Mouse (Mus musculus): Measurements from ENCODE around the gene Thbd. TPM values are rescaled to one million over a fixed set of nuclear protein-coding genes. Genes with fewer than 3 reads are reported as not detected.
A peak's percentile ranks its signal among the peaks of the same experiment; 100 is the strongest.

Thbd gene
- polyA plus RNA-seq, 1 experiment from 2014 or later: 1.7 TPM

GRCm38 (mm10) chr2:148397015-148397783, 10.8 kb downstream of the Thbd start:
- no peak overlapping the region for H3K4me3 ChIP-seq (ENCODE audit: low read depth, low read length)
- H3K9ac ChIP-seq (ENCODE audit: low read depth, low read length): no peak overlapping the region
- peaks cover 2% of the 10 kb centered on the region; the same call in 1 of the 2 replicates for H3K4me1 ChIP-seq (ENCODE audit: control insufficient read depth, low read depth, low read length)
- H3K36me3 ChIP-seq (ENCODE audit: control insufficient read depth, insufficient read depth): no peaks in the 10 kb centered on the region
- peaks cover 20% of the 10 kb centered on the region for H3K27me3 ChIP-seq (ENCODE audit: control insufficient read depth, insufficient read depth, low read depth, low read length)
- 18% methylated on average over 11 of the region's 11 CpGs for WGBS (ENCODE audit: insufficient replicate concordance)
- no peaks in the 10 kb centered on the region for H3K9me3 ChIP-seq (replicated peaks; ENCODE audit: control insufficient read depth, low read length)
- no peak for ATAC-seq (ENCODE audit: low read depth)
- no peak overlapping the region for H3K27ac ChIP-seq (ENCODE audit: low read length)
- H3K4me2 ChIP-seq (ENCODE audit: low read depth, low read length): no peak overlapping the region

DNA sequence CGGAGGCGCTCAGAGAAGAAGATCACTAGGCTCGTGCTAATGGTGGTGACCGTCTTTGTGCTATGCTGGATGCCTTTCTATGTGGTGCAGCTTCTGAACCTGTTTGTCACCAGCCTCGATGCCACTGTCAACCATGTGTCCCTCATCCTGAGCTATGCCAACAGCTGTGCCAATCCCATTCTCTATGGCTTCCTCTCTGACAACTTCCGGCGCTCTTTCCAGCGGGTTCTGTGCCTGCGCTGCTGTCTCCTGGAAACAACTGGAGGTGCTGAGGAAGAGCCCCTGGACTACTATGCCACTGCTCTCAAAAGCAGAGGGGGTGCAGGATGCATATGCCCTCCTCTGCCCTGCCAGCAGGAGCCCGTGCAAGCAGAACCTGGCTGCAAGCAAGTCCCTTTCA, 11.8 kb downstream of the Thbd start:
- Histone ChIP-seq H3K4me3 (ENCODE audit: low read depth, low read length) (no peak overlapping the region), H3K4me2 (ENCODE audit: low read depth, low read length) (no peak overlapping the region)
- WGBS (ENCODE audit: insufficient replicate concordance): 54% methylated on average over 10 of the region's 10 CpGs

DNA sequence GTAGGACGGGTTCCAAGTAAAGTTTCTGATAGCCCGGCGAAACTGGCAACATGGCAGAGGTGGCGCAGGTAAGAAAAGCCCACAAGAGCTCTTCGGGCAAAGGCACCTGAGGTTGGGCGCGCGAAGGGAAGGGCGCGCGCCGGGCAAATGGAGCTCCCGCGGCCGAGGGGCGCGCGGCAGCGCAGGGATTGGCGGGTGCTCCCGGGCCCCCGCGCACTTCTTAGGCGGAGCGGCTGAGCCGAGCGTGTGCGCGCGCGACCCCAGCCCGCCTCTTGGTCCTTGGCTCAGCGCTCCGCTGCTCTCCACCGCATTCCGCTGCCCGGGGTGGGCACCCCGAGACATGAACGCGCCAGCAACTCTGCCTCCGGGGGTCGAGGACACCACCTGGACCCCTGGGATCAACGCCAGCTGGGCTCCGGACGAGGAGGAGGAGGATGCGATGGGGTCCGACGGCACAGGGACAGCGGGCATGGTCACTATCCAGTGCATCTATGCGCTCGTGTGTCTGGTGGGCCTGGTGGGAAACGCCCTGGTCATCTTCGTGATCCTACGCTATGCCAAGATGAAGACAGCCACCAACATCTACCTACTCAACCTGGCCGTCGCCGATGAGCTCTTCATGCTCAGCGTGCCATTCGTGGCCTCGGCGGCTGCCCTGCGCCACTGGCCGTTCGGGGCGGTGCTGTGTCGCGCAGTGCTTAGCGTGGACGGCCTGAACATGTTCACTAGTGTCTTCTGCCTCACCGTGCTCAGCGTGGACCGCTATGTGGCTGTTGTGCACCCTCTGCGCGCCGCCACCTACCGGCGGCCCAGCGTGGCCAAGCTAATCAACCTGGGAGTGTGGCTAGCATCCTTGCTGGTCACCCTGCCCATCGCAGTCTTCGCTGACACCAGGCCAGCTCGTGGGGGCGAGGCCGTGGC, 12.6 kb downstream of the Thbd start, which contains the start of gene Sstr4:
Gene Sstr4, plus strand, starts transcription at position 214 of the 921 bp plus-strand sequence.
- Histone ChIP-seq H3K9ac (ENCODE audit: low read depth, low read length) (no peak within 1 kb of the TSS), H3K9me3 (replicated peaks; ENCODE audit: control insufficient read depth, low read length) (no peaks in the 10 kb centered on the region), H3K27ac (ENCODE audit: low read length) (no peak within 1 kb of the TSS), H3K4me3 (ENCODE audit: low read depth, low read length) (peak within 1 kb of the TSS; percentile 38), H3K4me1 (ENCODE audit: control insufficient read depth, low read depth, low read length) (peaks cover 2% of the 10 kb centered on the region; the same call in 1 of the 2 replicates), H3K4me2 (ENCODE audit: low read depth, low read length) (peak within 1 kb of the TSS; percentile 58), H3K36me3 (ENCODE audit: control insufficient read depth, insufficient read depth) (no peaks in the 10 kb centered on the region), H3K27me3 (ENCODE audit: control insufficient read depth, insufficient read depth, low read depth, low read length) (peaks cover 20% of the 10 kb centered on the region)
- ATAC-seq (ENCODE audit: low read depth): peak; percentile 14; the same call in 1 of the 2 replicates
- WGBS (ENCODE audit: insufficient replicate concordance): 5% methylated on average over 83 of the region's 83 CpGs

More for the DNA sequence above, 11.8 kb downstream of the Thbd start:
- H3K9ac ChIP-seq (ENCODE audit: low read depth, low read length): no peak overlapping the region
- H3K4me1 ChIP-seq (ENCODE audit: control insufficient read depth, low read depth, low read length): peaks cover 2% of the 10 kb centered on the region; the same call in 1 of the 2 replicates
- no peaks in the 10 kb centered on the region for H3K36me3 ChIP-seq (ENCODE audit: control insufficient read depth, insufficient read depth)
- H3K9me3 ChIP-seq (replicated peaks; ENCODE audit: control insufficient read depth, low read length): no peaks in the 10 kb centered on the region
- H3K27me3 ChIP-seq (ENCODE audit: control insufficient read depth, insufficient read depth, low read depth, low read length): peaks cover 20% of the 10 kb centered on the region
- no peak for ATAC-seq (ENCODE audit: low read depth)
- H3K27ac ChIP-seq (ENCODE audit: low read length): no peak overlapping the region

DNA sequence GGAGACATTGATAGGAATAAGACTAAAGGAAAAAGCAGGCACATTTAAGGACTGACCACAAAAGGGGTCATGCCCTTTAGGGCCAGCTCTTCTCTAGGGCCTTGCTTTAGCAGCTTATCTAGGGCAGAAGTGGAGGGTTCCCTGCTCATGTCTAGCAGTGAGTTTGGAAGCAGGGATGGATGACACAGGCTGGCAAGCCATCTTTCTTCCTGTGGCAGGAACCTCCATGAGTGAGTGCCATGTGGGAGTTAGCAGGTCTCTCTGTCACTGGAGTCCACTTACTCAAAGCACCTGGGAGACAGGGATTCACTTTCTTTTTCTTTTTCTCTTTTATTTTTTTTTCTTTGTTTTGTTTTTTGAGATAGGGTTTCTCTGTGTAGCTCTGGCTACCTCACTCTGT, 14.1 kb downstream of the Thbd start:
- Histone ChIP-seq H3K9ac (ENCODE audit: low read depth, low read length) (no peak overlapping the region), H3K27me3 (ENCODE audit: control insufficient read depth, insufficient read depth, low read depth, low read length) (peaks cover 20% of the 10 kb centered on the region), H3K27ac (ENCODE audit: low read length) (no peak overlapping the region), H3K36me3 (ENCODE audit: control insufficient read depth, insufficient read depth) (no peaks in the 10 kb centered on the region), H3K4me3 (ENCODE audit: low read depth, low read length) (no peak overlapping the region), H3K4me2 (ENCODE audit: low read depth, low read length) (no peak overlapping the region), H3K4me1 (ENCODE audit: control insufficient read depth, low read depth, low read length) (peaks cover 2% of the 10 kb centered on the region; the same call in 1 of the 2 replicates), H3K9me3 (replicated peaks; ENCODE audit: control insufficient read depth, low read length) (no peaks in the 10 kb centered on the region)
- no peak for ATAC-seq (ENCODE audit: low read depth)

DNA sequence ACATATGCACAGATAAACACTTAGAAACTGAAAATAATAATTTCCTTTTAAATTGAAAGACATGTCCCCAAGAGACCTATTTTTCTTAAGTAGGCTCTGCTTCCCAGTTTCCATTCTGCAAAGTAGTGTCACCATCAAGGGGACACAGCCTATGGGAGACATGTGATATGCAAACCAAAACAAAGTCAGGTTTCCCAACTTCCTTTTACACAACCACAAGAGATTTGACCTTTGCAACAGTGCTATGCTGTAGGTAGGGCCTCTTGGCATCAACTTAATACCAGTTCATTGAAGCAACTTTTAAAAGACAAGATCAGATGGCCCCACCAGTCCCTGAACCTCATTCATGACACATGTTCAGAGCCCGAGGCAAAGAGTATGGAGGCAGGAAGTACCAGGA, 14.8 kb downstream of the Thbd start:
- 18% methylated on average over 1 of the region's 1 CpGs for WGBS (ENCODE audit: insufficient replicate concordance)
- H3K9me3 ChIP-seq (replicated peaks; ENCODE audit: control insufficient read depth, low read length): no peaks in the 10 kb centered on the region
- H3K4me3 ChIP-seq (ENCODE audit: low read depth, low read length): no peak overlapping the region
- peaks cover 20% of the 10 kb centered on the region for H3K27me3 ChIP-seq (ENCODE audit: control insufficient read depth, insufficient read depth, low read depth, low read length)
- no peak overlapping the region for H3K27ac ChIP-seq (ENCODE audit: low read length)
- H3K9ac ChIP-seq (ENCODE audit: low read depth, low read length): no peak overlapping the region
- H3K4me1 ChIP-seq (ENCODE audit: control insufficient read depth, low read depth, low read length): peaks cover 2% of the 10 kb centered on the region; the same call in 1 of the 2 replicates
- H3K4me2 ChIP-seq (ENCODE audit: low read depth, low read length): no peak overlapping the region
- no peaks in the 10 kb centered on the region for H3K36me3 ChIP-seq (ENCODE audit: control insufficient read depth, insufficient read depth)
- ATAC-seq (ENCODE audit: low read depth): peak; percentile 30; the same call in 1 of the 2 replicates

DNA sequence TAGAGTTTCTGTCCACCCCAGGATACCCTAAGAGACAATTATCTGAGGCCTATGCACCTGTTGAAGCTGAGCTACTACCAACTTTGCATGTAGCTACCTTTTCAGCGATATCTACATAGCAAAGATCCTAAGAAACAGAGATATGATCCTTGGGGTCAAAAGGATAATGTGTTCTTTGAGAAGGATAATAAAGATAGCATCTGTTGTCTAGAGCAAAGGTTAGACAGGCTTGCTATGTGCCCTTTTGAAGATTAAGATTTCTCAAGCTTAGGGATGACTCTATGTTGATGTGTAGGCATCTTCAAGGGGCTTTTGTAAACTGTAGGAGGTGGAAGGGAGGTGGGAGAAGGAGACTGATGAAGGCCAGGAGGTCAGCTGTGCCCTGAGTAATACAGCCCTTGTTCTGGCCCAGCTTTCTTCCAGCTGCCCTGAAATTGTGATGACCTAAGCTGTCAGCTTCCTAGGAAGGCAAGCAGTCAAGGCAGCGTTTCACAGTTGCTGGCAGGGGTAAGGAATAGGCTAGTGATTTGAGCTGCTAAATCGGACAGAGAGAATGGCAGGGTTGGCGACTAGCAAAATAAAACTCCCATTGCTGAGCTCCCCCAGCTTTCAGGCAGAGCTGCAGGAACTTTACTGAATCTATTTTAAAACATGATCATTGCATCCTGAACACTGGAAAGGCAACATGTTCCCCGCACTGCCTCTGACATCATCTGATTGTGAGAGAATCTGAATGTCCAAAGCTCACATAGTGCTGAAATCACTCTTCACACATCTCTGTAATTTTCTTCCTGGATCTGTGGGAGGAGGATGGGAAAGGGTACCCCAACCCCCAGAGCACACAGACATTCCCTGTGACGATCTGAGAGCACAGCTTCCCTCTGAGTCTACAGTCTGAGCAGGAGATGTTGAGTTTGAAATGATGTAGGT, 20.1 kb downstream of the Thbd start:
- H3K4me3 ChIP-seq (ENCODE audit: low read depth, low read length): no peak overlapping the region
- no peak for ATAC-seq (ENCODE audit: low read depth)
- H3K36me3 ChIP-seq (ENCODE audit: control insufficient read depth, insufficient read depth): no peaks in the 10 kb centered on the region
- H3K27me3 ChIP-seq (ENCODE audit: control insufficient read depth, insufficient read depth, low read depth, low read length): no peaks in the 10 kb centered on the region
- H3K4me1 ChIP-seq (ENCODE audit: control insufficient read depth, low read depth, low read length): no peaks in the 10 kb centered on the region
- no peak overlapping the region for H3K9ac ChIP-seq (ENCODE audit: low read depth, low read length)
- no peak overlapping the region for H3K27ac ChIP-seq (ENCODE audit: low read length)
- no peak overlapping the region for H3K4me2 ChIP-seq (ENCODE audit: low read depth, low read length)
- no peaks in the 10 kb centered on the region for H3K9me3 ChIP-seq (replicated peaks; ENCODE audit: control insufficient read depth, low read length)
- WGBS (ENCODE audit: insufficient replicate concordance): 61% methylated on average over 6 of the region's 6 CpGs

DNA sequence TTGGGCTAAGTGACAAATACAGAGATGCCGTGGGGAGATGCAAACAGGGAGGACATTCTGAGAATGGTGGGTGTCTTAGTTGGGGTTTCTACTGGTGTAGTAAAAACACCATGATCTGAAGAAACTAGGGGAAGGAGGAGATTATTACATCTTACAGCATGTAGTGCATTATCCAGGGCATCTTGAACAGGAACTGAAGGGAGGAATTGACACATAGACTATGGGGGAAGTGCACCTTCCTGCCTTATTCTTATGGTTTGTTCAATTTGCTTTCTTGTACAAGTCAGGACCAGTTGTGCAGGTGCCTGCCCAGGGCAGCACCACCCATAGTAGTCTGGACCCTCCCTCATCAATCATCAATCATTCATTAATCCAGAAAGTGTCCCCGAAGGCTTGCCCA, 21.1 kb downstream of the Thbd start:
- 64% methylated on average over 2 of the region's 2 CpGs for WGBS (ENCODE audit: insufficient replicate concordance)
- H3K27ac ChIP-seq (ENCODE audit: low read length): no peak overlapping the region
- H3K4me2 ChIP-seq (ENCODE audit: low read depth, low read length): no peak overlapping the region
- no peak overlapping the region for H3K9ac ChIP-seq (ENCODE audit: low read depth, low read length)
- H3K4me1 ChIP-seq (ENCODE audit: control insufficient read depth, low read depth, low read length): no peaks in the 10 kb centered on the region
- H3K36me3 ChIP-seq (ENCODE audit: control insufficient read depth, insufficient read depth): no peaks in the 10 kb centered on the region
- no peaks in the 10 kb centered on the region for H3K9me3 ChIP-seq (replicated peaks; ENCODE audit: control insufficient read depth, low read length)
- ATAC-seq (ENCODE audit: low read depth): no peak
- H3K4me3 ChIP-seq (ENCODE audit: low read depth, low read length): no peak overlapping the region
- H3K27me3 ChIP-seq (ENCODE audit: control insufficient read depth, insufficient read depth, low read depth, low read length): no peaks in the 10 kb centered on the region

GRCm38 (mm10) chr2:148386476-148386875, 21.5 kb downstream of the Thbd start:
- Histone ChIP-seq H3K9ac (ENCODE audit: low read depth, low read length) (no peak overlapping the region), H3K27ac (ENCODE audit: low read length) (no peak overlapping the region), H3K4me2 (ENCODE audit: low read depth, low read length) (no peak overlapping the region), H3K36me3 (ENCODE audit: control insufficient read depth, insufficient read depth) (no peaks in the 10 kb centered on the region), H3K4me3 (ENCODE audit: low read depth, low read length) (no peak overlapping the region), H3K9me3 (replicated peaks; ENCODE audit: control insufficient read depth, low read length) (no peaks in the 10 kb centered on the region), H3K27me3 (ENCODE audit: control insufficient read depth, insufficient read depth, low read depth, low read length) (no peaks in the 10 kb centered on the region), H3K4me1 (ENCODE audit: control insufficient read depth, low read depth, low read length) (no peaks in the 10 kb centered on the region)
- WGBS (ENCODE audit: insufficient replicate concordance): 72% methylated on average over 3 of the region's 3 CpGs
- ATAC-seq (ENCODE audit: low read depth): no peak
